Mouse (Mus musculus): Measurements from ENCODE around the gene Nono.

GRCm38 (mm10) chrX:101451147-101451546 lies 22.0 kb downstream of the Nono start:
- TF ChIP-seq CTCF (IDR thresholded peaks at IDR 0.05; ENCODE audit: low read depth) (no peak), EP300 (IDR thresholded peaks at IDR 0.05; ENCODE audit: low read depth) (no peak)
